Mouse (Mus musculus) stomach, embryonic 15.5 days (tissue): ENCODE results near the gene Lpin2. TPM values are rescaled to one million over a fixed set of nuclear protein-coding genes. Genes with fewer than 3 reads are reported as not detected.

Source experiments
- ATAC-seq: fragments of 200-750 bp; cut with Nextera tagmentation; 2 replicates; pipeline ENCODE4 v1.8.0; 2017; ENCODE audit warnings: low read depth, moderate number of reproducible peaks, moderate TSS enrichment; ENCODE audit not compliant: insufficient read depth, low FRiP score
- H3K27ac ChIP-seq: fragments of 300-500 bp; sonication (generic); 2 replicates; pipeline ENCODE4 v1.5.1; 2015; ENCODE audit warnings: mild to moderate bottlenecking, inconsistent platforms
- H3K27me3 ChIP-seq: fragments of 300-500 bp; sonication (generic); replicated peaks from 2 replicates; pipeline ENCODE4 v1.6.1; 2015; ENCODE audit warnings: inconsistent platforms
- H3K36me3 ChIP-seq: fragments of 300-500 bp; sonication (generic); 2 replicates; pipeline ENCODE4 v1.6.1; 2015; ENCODE audit warnings: inconsistent platforms
- H3K4me1 ChIP-seq: fragments of 300-500 bp; sonication (generic); 2 replicates; pipeline ENCODE4 v1.6.1; 2015; ENCODE audit warnings: inconsistent platforms
- H3K4me2 ChIP-seq: fragments of 300-500 bp; sonication (generic); 2 replicates; pipeline ENCODE4 v1.6.1; 2015; ENCODE audit warnings: mild to moderate bottlenecking, inconsistent platforms
- H3K4me3 ChIP-seq: fragments of 300-500 bp; sonication (generic); replicated peaks from 2 replicates; pipeline ENCODE4 v1.5.1; 2015; ENCODE audit warnings: inconsistent platforms
- H3K9ac ChIP-seq: fragments of 300-500 bp; sonication (generic); 2 replicates; pipeline ENCODE4 v1.6.1; 2015; ENCODE audit warnings: inconsistent platforms
- H3K9me3 ChIP-seq: fragments of 300-500 bp; sonication (generic); 2 replicates; pipeline ENCODE4 v1.6.1; 2016; ENCODE audit warnings: inconsistent platforms
- WGBS: fragments of 180-500 bp; shearing (Covaris S2); methylation state at CpG from one replicate; pipeline ENCODE4 v1.1.7; 2015; 5-methylcytosine and 5-hydroxymethylcytosine counted together
- polyA plus RNA-seq: library from polyadenylated mRNA; unstranded; fragments of >200 nt; fragmentation: Nextera tagmentation; extraction: Ambion mirVana; gene quantifications from 2 replicates; pipeline ENCODE4 v1.2.1, GENCODE M21; 2015

Gene Lpin2
- polyA plus RNA-seq, 1 experiment from 2014 or later = 31.5 TPM

- Histone ChIP-seq H3K27ac (0 out of 2 replicates have a peak overlapping the region, but pooled peaks have one; percentile 11), H3K36me3 (no peaks in the 10 kb centered on the region), H3K27me3 (no peaks in the 10 kb centered on the region), H3K9me3 (no peaks in the 10 kb centered on the region), H3K9ac (no peak overlapping the region), H3K4me1 (peaks cover 12% of the 10 kb centered on the region), H3K4me2 (no peak overlapping the region), H3K4me3 (no peak overlapping the region)
- WGBS = 31% methylated on average over 10 of the region's 10 CpGs
- ATAC-seq = no peak
Measured at GRCm38 (mm10) chr17:71178530-71179181, 3.7 kb upstream of the Lpin2 start.

- Histone ChIP-seq H3K27ac (no peak overlapping the region), H3K27me3 (no peaks in the 10 kb centered on the region), H3K4me2 (no peak overlapping the region), H3K4me1 (peaks cover 17% of the 10 kb centered on the region), H3K36me3 (no peaks in the 10 kb centered on the region), H3K9me3 (no peaks in the 10 kb centered on the region), H3K4me3 (no peak overlapping the region), H3K9ac (no peak overlapping the region)
- 82% methylated on average over 11 of the region's 11 CpGs for WGBS
- ATAC-seq = no peak
Measured at GRCm38 (mm10) chr17:71179551-71180309, 2.6 kb upstream of the Lpin2 start.

GRCm38 (mm10) chr17:71180601-71181000 is 1.8 kb upstream of the Lpin2 start:
- ATAC-seq = no peak
- no peak overlapping the region for H3K4me3 ChIP-seq

GRCm38 (mm10) chr17:71182871-71183656 is 704 bp downstream of the Lpin2 start:
- no peaks in the 10 kb centered on the region for H3K27me3 ChIP-seq
- H3K9ac ChIP-seq = peak overlapping the region; percentile 83
- peak overlapping the region; percentile 67 for H3K4me2 ChIP-seq
- H3K4me3 ChIP-seq = peak overlapping the region; percentile 88
- H3K27ac ChIP-seq = peak overlapping the region; percentile 88
- WGBS = under 1% methylated on average over 67 of the region's 71 CpGs
- peak; percentile 97 for ATAC-seq
- H3K36me3 ChIP-seq = no peaks in the 10 kb centered on the region
- H3K9me3 ChIP-seq = no peaks in the 10 kb centered on the region
- peaks cover 25% of the 10 kb centered on the region for H3K4me1 ChIP-seq

More at GRCm38 (mm10) chr17:71180601-71181000, 1.8 kb upstream of the Lpin2 start:
- 98% methylated on average over 4 of the region's 4 CpGs for WGBS
- Histone ChIP-seq H3K27me3 (no peaks in the 10 kb centered on the region), H3K9me3 (no peaks in the 10 kb centered on the region), H3K4me2 (no peak overlapping the region), H3K36me3 (no peaks in the 10 kb centered on the region), H3K27ac (no peak overlapping the region), H3K9ac (no peak overlapping the region), H3K4me1 (peaks cover 24% of the 10 kb centered on the region)

- peak overlapping the region; percentile 88 for H3K27ac ChIP-seq
- no peaks in the 10 kb centered on the region for H3K9me3 ChIP-seq
- ATAC-seq = peak; percentile 11; the same call in 1 of the 2 replicates
- H3K9ac ChIP-seq = peak overlapping the region; percentile 83
- peaks cover 21% of the 10 kb centered on the region for H3K4me1 ChIP-seq
- no peaks in the 10 kb centered on the region for H3K36me3 ChIP-seq
- H3K27me3 ChIP-seq = no peaks in the 10 kb centered on the region
- peak overlapping the region; percentile 88 for H3K4me3 ChIP-seq
- under 1% methylated on average over 57 of the region's 79 CpGs for WGBS
- peak overlapping the region; percentile 67 for H3K4me2 ChIP-seq
Measured at GRCm38 (mm10) chr17:71183657-71184261, 1.4 kb downstream of the Lpin2 start.

- peak overlapping the region; percentile 88 for H3K4me3 ChIP-seq
- no peaks in the 10 kb centered on the region for H3K36me3 ChIP-seq
- no peaks in the 10 kb centered on the region for H3K9me3 ChIP-seq
- ATAC-seq = no peak
- H3K9ac ChIP-seq = peak overlapping the region; percentile 83; the same call in 1 of the 2 replicates
- H3K27ac ChIP-seq = peak overlapping the region; percentile 88
- H3K27me3 ChIP-seq = no peaks in the 10 kb centered on the region
- H3K4me2 ChIP-seq = peak overlapping the region; percentile 67
- WGBS = 11% methylated on average over 22 of the region's 22 CpGs
- peaks cover 18% of the 10 kb centered on the region for H3K4me1 ChIP-seq
Measured at GRCm38 (mm10) chr17:71184356-71185111, 2.2 kb downstream of the Lpin2 start.

GRCm38 (mm10) chr17:71185368-71185767 is 3.0 kb downstream of the Lpin2 start:
- no peak overlapping the region for H3K27ac ChIP-seq
- WGBS = 21% methylated on average over 1 of the region's 1 CpGs
- H3K9ac ChIP-seq = no peak overlapping the region
- no peaks in the 10 kb centered on the region for H3K27me3 ChIP-seq
- H3K4me1 ChIP-seq = peaks cover 18% of the 10 kb centered on the region
- H3K9me3 ChIP-seq = no peaks in the 10 kb centered on the region
- no peak overlapping the region for H3K4me3 ChIP-seq
- no peak for ATAC-seq
- no peaks in the 10 kb centered on the region for H3K36me3 ChIP-seq
- peak overlapping the region; percentile 67 for H3K4me2 ChIP-seq

GRCm38 (mm10) chr17:71190589-71190988 is 8.2 kb downstream of the Lpin2 start:
- H3K4me2 ChIP-seq = peak overlapping the region; percentile 26; the same call in 1 of the 2 replicates
- no peak overlapping the region for H3K9ac ChIP-seq
- ATAC-seq = no peak

GRCm38 (mm10) chr17:71191063-71191462 is 8.7 kb downstream of the Lpin2 start:
- H3K36me3 ChIP-seq = no peaks in the 10 kb centered on the region
- H3K4me1 ChIP-seq = peaks cover 12% of the 10 kb centered on the region
- no peak overlapping the region for H3K27ac ChIP-seq
- H3K4me3 ChIP-seq = no peak overlapping the region
- no peaks in the 10 kb centered on the region for H3K27me3 ChIP-seq
- no peak for ATAC-seq
- H3K9me3 ChIP-seq = no peaks in the 10 kb centered on the region
- 89% methylated on average over 2 of the region's 2 CpGs for WGBS
- H3K4me2 ChIP-seq = no peak overlapping the region
- no peak overlapping the region for H3K9ac ChIP-seq

More at GRCm38 (mm10) chr17:71190589-71190988, 8.2 kb downstream of the Lpin2 start:
- 58% methylated on average over 7 of the region's 7 CpGs for WGBS
- Histone ChIP-seq H3K27me3 (no peaks in the 10 kb centered on the region), H3K4me1 (peaks cover 9% of the 10 kb centered on the region), H3K4me3 (no peak overlapping the region; the same call in 1 of the 2 replicates), H3K9me3 (no peaks in the 10 kb centered on the region), H3K36me3 (no peaks in the 10 kb centered on the region), H3K27ac (0 out of 2 replicates have a peak overlapping the region, but pooled peaks have one; percentile 31)

GRCm38 (mm10) chr17:71191651-71192419 is 9.5 kb downstream of the Lpin2 start:
- no peak overlapping the region for H3K27ac ChIP-seq
- 75% methylated on average over 8 of the region's 8 CpGs for WGBS

More at GRCm38 (mm10) chr17:71191651-71192419, 9.5 kb downstream of the Lpin2 start:
- Histone ChIP-seq H3K4me1 (peaks cover 12% of the 10 kb centered on the region), H3K27me3 (no peaks in the 10 kb centered on the region), H3K36me3 (no peaks in the 10 kb centered on the region), H3K4me2 (no peak overlapping the region), H3K4me3 (no peak overlapping the region), H3K9me3 (no peaks in the 10 kb centered on the region), H3K9ac (no peak overlapping the region)
- no peak for ATAC-seq
